Mouse (Mus musculus) kidney, adult 2 months (tissue): Measurements from ENCODE around the gene Akap2.

ENCODE experiments used
- CTCF ChIP-seq: fragments of 200-500 bp; conservative IDR thresholded peaks from 2 replicates; pipeline ENCODE4 v1.5.1; 2011; ENCODE audit warnings: low read depth, mild to moderate bottlenecking, control low read depth, low read length, moderate library complexity, mixed read lengths; ENCODE audit not compliant: insufficient read depth, insufficient read length
- POLR2A ChIP-seq: fragments of 200-500 bp; IDR thresholded peaks from one replicate; pipeline ENCODE4 v1.6.1; 2011; ENCODE audit warnings: low read depth, low read length, control low read depth

DNA sequence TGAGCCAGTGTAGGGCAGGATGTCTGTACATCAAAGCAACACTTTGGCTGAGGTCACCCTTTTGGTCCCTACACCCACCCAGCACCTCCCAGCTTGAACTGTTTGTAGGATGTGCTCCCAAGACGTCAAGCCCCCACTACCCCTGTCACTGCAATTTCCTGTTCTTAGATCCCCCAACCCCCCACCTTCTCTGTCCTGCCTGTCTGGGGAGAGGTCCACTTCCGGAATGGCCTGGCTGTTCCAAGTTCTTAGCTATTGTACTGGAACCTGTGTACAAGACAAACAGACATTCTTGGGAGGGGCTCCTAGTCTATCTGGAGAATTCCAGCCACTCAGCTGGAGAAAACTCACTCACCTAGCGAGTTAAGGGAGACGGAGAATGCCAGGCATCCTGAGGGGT, 116.7 kb downstream of the Akap2 start:
- TF ChIP-seq CTCF (no peak), POLR2A (no peak)
